Mouse (Mus musculus): ENCODE data around the gene Ccdc65.

Ccdc65 gene

GRCm38 (mm10) chr15:98692171-98692715 is 15.8 kb upstream of the Ccdc65 start:
- no peak for DNase-seq (ENCODE audit: extremely low read depth, low read depth)

GRCm38 (mm10) chr15:98695726-98696125 is 12.3 kb upstream of the Ccdc65 start:
- DNase-seq (ENCODE audit: extremely low read depth, low read depth) = no peak

- DNase-seq (ENCODE audit: extremely low read depth, low read depth) = no peak
Measured at GRCm38 (mm10) chr15:98696216-98696615, 11.8 kb upstream of the Ccdc65 start.

- no peak for DNase-seq (ENCODE audit: extremely low read depth, low read depth)
Measured at GRCm38 (mm10) chr15:98699190-98700105, 8.6 kb upstream of the Ccdc65 start.

GRCm38 (mm10) chr15:98704312-98704711 is 3.7 kb upstream of the Ccdc65 start:
- DNase-seq (ENCODE audit: extremely low read depth, low read depth) = no peak

GRCm38 (mm10) chr15:98710442-98710841 is 2.4 kb downstream of the Ccdc65 start:
- DNase-seq (ENCODE audit: extremely low read depth, low read depth) = no peak

GRCm38 (mm10) chr15:98714230-98714652 is 6.2 kb downstream of the Ccdc65 start:
- DNase-seq (ENCODE audit: extremely low read depth, low read depth) = no peak

GRCm38 (mm10) chr15:98717301-98717700 is 9.3 kb downstream of the Ccdc65 start:
- no peak for DNase-seq (ENCODE audit: extremely low read depth, low read depth)

- no peak for DNase-seq (ENCODE audit: extremely low read depth, low read depth)
Measured at GRCm38 (mm10) chr15:98722191-98722590, 14.2 kb downstream of the Ccdc65 start.

- DNase-seq (ENCODE audit: extremely low read depth, low read depth) = no peak
Measured at GRCm38 (mm10) chr15:98722854-98723253, 14.8 kb downstream of the Ccdc65 start.

GRCm38 (mm10) chr15:98724441-98724840 is 16.4 kb downstream of the Ccdc65 start:
- no peak for DNase-seq (ENCODE audit: extremely low read depth, low read depth)

- no peak for DNase-seq (ENCODE audit: extremely low read depth, low read depth)
Measured at GRCm38 (mm10) chr15:98726079-98726478, 18.1 kb downstream of the Ccdc65 start.

- no peak for DNase-seq (ENCODE audit: extremely low read depth, low read depth)
Measured at GRCm38 (mm10) chr15:98726746-98727145, 18.7 kb downstream of the Ccdc65 start.

GRCm38 (mm10) chr15:98727443-98728321 is 19.7 kb downstream of the Ccdc65 start, which contains the start of gene Fkbp11:
TSS of gene Fkbp11 (minus strand) at chr15:98728198.
- peak; percentile 60 for DNase-seq (ENCODE audit: extremely low read depth, low read depth)

GRCm38 (mm10) chr15:98728366-98728765 is 20.4 kb downstream of the Ccdc65 start:
- no peak for DNase-seq (ENCODE audit: extremely low read depth, low read depth)

GRCm38 (mm10) chr15:98729791-98730545 is 22.0 kb downstream of the Ccdc65 start:
- no peak for DNase-seq (ENCODE audit: extremely low read depth, low read depth)

- no peak for DNase-seq (ENCODE audit: extremely low read depth, low read depth)
Measured at GRCm38 (mm10) chr15:98730790-98731189, 22.8 kb downstream of the Ccdc65 start.

- DNase-seq (ENCODE audit: extremely low read depth, low read depth) = no peak
Measured at GRCm38 (mm10) chr15:98732006-98732531, 24.1 kb downstream of the Ccdc65 start.

- DNase-seq (ENCODE audit: extremely low read depth, low read depth) = no peak
Measured at GRCm38 (mm10) chr15:98733370-98733769, 25.4 kb downstream of the Ccdc65 start.

GRCm38 (mm10) chr15:98733976-98734566 is 26.1 kb downstream of the Ccdc65 start:
- DNase-seq (ENCODE audit: extremely low read depth, low read depth) = no peak

Measured in MEL-GATA-1-ER (cell line).